Mouse (Mus musculus) liver, embryonic 11.5 days (tissue): ENCODE measurements at regions not wholly inside any gene's neighbourhood (a gene's known extent, or its start where the extent isn't known, plus 50 kb on each side); places are given as distances from the start of the nearest gene placed in this dataset.

Experiments used
- ATAC-seq: fragments of 200-750 bp; cut with Nextera tagmentation; replicated peaks from 2 replicates; pipeline ENCODE4 v1.8.0; 2017; ENCODE audit warnings: moderate number of reproducible peaks, mild to moderate bottlenecking, moderate TSS enrichment, moderate library complexity; ENCODE audit not compliant: low FRiP score
- DNase-seq: peaks from one replicate; pipeline ENCODE4 v3.0.0-alpha.2; 2017; ENCODE audit warnings: low spot score
- H3K27ac ChIP-seq: fragments of 300-500 bp; sonication (generic); 2 replicates; pipeline ENCODE4 v1.5.1; 2014; ENCODE audit warnings: mild to moderate bottlenecking, low read depth, low read length, control low read depth
- H3K27me3 ChIP-seq: fragments of 300-500 bp; sonication (generic); replicated peaks from 2 replicates; pipeline ENCODE4 v1.6.1; 2014; ENCODE audit warnings: low read length, mixed read lengths; ENCODE audit not compliant: control insufficient read depth, insufficient read depth
- H3K36me3 ChIP-seq: fragments of 300-500 bp; sonication (generic); 2 replicates; pipeline ENCODE4 v1.6.1; 2014; ENCODE audit warnings: mild to moderate bottlenecking, low read length, moderate library complexity, mixed read lengths; ENCODE audit not compliant: control insufficient read depth, insufficient read depth
- H3K4me1 ChIP-seq: fragments of 300-500 bp; sonication (generic); replicated peaks from 2 replicates; pipeline ENCODE4 v1.6.1; 2014; ENCODE audit warnings: low read length, mixed read lengths; ENCODE audit not compliant: control insufficient read depth, insufficient read depth
- H3K4me2 ChIP-seq: fragments of 300-500 bp; sonication (generic); 2 replicates; pipeline ENCODE4 v1.6.1; 2014; ENCODE audit warnings: mild to moderate bottlenecking, control low read depth, moderate library complexity
- H3K4me3 ChIP-seq: fragments of 300-500 bp; sonication (generic); 2 replicates; pipeline ENCODE4 v1.5.1; 2014; ENCODE audit warnings: low read depth, low read length, control low read depth
- H3K9ac ChIP-seq: fragments of 300-500 bp; sonication (generic); 2 replicates; pipeline ENCODE4 v1.6.1; 2014; ENCODE audit warnings: low read depth, low read length, control low read depth
- H3K9me3 ChIP-seq: fragments of 300-500 bp; sonication (generic); 2 replicates; pipeline ENCODE4 v1.6.1; 2016; ENCODE audit warnings: low read length, inconsistent platforms, mixed read lengths; ENCODE audit not compliant: control insufficient read depth
- WGBS: fragments of 180-500 bp; shearing (Covaris S2); extraction: QIAGEN DNeasy Blood & Tissue Kit; methylation state at CpG from one replicate; pipeline ENCODE4 v1.1.7; 2014; 5-methylcytosine and 5-hydroxymethylcytosine counted together

DNA sequence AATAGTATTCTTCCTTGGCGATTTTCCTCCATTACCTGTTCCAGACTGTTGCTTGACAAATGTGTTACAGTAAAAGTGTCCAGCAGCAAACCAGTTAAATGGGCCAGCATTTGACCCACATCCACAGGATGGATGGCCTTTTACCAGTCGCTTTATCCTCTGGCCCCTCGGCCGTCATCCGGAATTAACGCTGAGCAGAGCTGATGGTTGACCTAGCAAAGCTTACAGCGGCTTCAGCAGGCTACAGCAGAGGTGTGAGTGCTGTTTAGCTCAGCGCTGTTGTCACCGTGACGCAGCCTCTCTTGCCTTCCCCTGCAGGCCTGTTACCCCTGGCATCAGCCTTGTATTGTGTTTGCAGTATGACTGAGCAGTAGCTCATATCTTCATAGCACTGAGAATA, 159.8 kb upstream of the Eif4g2 start:
- ATAC-seq (no peak), DNase-seq (no peak)
- H3K9me3 ChIP-seq: no peaks in the 10 kb centered on the region
- no peaks in the 10 kb centered on the region for H3K36me3 ChIP-seq
- H3K9ac ChIP-seq: no peak overlapping the region
- H3K4me3 ChIP-seq: no peak overlapping the region
- no peak overlapping the region for H3K27ac ChIP-seq
- H3K4me2 ChIP-seq: no peak overlapping the region
- 64% methylated on average over 10 of the region's 10 CpGs for WGBS
- H3K27me3 ChIP-seq: no peaks in the 10 kb centered on the region
- no peaks in the 10 kb centered on the region for H3K4me1 ChIP-seq

DNA sequence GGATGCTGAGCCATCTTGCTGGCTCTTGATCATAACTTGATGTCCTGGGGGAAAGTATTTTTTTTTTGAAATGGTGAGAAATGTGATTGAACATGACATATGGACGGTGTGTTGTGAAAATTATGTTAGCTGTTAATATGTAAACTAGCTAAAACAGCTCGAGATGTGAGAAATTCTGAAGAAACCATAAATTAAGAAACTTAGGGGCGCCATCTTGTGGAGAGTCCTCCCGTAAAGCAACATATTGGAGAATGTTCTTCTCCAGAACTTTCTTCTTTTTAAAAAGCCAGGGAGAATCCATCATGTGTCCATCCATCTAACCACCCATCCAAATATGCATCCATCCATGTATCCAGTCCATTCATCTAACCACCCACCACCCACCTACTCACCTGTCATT, 158.7 kb upstream of the Eif4g2 start:
- no peak overlapping the region for H3K4me3 ChIP-seq
- no peaks in the 10 kb centered on the region for H3K9me3 ChIP-seq
- H3K4me2 ChIP-seq: no peak overlapping the region
- no peak overlapping the region for H3K27ac ChIP-seq
- no peaks in the 10 kb centered on the region for H3K36me3 ChIP-seq
- DNase-seq (no peak), ATAC-seq (no peak)
- 35% methylated on average over 4 of the region's 4 CpGs for WGBS
- no peak overlapping the region for H3K9ac ChIP-seq
- no peaks in the 10 kb centered on the region for H3K4me1 ChIP-seq
- H3K27me3 ChIP-seq: no peaks in the 10 kb centered on the region

GRCm38 (mm10) chr7:111240234-111240826, 157.5 kb upstream of the Eif4g2 start:
- Histone ChIP-seq H3K36me3 (no peaks in the 10 kb centered on the region), H3K4me3 (no peak overlapping the region), H3K4me1 (no peaks in the 10 kb centered on the region), H3K27me3 (no peaks in the 10 kb centered on the region), H3K27ac (no peak overlapping the region), H3K4me2 (no peak overlapping the region), H3K9me3 (no peaks in the 10 kb centered on the region), H3K9ac (no peak overlapping the region)
- ATAC-seq: no peak
- DNase-seq: no peak
- 83% methylated on average over 9 of the region's 9 CpGs for WGBS

DNA sequence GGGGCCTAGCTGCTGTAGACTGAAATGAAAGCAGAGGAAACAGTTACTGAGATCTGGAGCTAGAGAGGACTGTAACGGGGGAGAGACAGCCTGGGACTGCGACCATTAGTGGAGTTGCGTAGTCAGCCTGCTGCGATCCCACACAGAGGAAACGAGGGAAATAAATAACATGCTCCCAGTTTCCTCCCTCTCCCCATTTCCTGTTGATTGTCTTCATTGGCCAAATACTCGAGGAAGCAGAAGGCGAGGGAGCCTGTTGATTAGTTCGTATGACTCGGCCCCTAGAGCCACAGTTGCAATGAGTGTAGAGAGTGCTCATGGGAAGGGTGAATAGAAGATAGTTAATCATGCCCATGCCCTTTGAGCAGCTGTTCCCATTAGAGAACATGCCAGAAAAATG, 155.0 kb upstream of the Eif4g2 start:
- no peaks in the 10 kb centered on the region for H3K4me1 ChIP-seq
- WGBS: 43% methylated on average over 9 of the region's 9 CpGs
- DNase-seq (no peak), ATAC-seq (no peak)
- no peaks in the 10 kb centered on the region for H3K9me3 ChIP-seq
- H3K27ac ChIP-seq: no peak overlapping the region; the same call in 1 of the 2 replicates
- H3K27me3 ChIP-seq: no peaks in the 10 kb centered on the region
- H3K36me3 ChIP-seq: no peaks in the 10 kb centered on the region
- no peak overlapping the region for H3K4me3 ChIP-seq
- H3K4me2 ChIP-seq: no peak overlapping the region
- H3K9ac ChIP-seq: no peak overlapping the region

DNA sequence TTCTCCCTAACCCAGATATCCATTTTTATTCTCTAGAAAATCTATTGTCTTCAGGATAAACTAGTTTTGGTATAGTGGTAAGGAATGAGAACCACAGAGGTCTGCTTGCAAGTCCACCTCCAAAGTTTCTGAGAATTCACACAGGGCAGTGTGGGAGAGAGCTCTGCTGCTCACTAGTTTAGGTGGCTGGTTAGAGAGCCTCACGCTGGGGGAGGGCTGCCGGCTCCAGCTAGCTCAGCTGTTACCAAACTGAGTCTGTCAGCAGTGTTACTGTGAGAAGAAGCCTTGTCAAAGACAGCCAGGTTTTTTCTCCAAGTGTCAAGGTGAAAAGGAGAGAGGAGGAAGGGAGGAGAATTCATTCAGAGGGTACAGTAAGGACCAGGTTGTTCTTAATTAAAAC, 147.8 kb upstream of the Eif4g2 start:
- WGBS: 62% methylated on average over 2 of the region's 2 CpGs
- H3K9me3 ChIP-seq: no peaks in the 10 kb centered on the region
- no peak overlapping the region for H3K27ac ChIP-seq
- no peaks in the 10 kb centered on the region for H3K36me3 ChIP-seq
- no peak for DNase-seq
- no peaks in the 10 kb centered on the region for H3K27me3 ChIP-seq
- no peak overlapping the region for H3K9ac ChIP-seq
- ATAC-seq: no peak
- H3K4me1 ChIP-seq: no peaks in the 10 kb centered on the region
- H3K4me2 ChIP-seq: no peak overlapping the region
- H3K4me3 ChIP-seq: no peak overlapping the region

DNA sequence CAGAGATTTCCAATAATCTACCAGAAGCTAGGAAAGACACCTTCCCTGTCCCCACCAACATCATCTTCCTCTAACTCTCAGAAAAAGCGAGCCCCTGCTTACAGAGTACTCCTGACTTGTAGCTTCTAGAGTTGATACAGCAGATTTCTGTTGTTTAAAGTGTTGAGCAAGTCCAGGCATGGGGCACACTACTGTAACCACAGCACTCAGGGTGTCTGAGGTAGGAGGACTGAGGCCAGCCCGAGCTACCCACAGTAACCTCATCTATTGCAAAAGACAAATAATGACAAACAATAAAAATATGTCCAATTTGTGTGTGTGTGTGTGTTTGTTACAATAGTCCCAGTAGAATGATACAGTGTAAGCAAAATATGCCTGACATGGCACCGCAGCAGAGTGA, 144.3 kb upstream of the Eif4g2 start:
- Histone ChIP-seq H3K4me1 (no peaks in the 10 kb centered on the region), H3K4me3 (no peak overlapping the region), H3K9ac (no peak overlapping the region), H3K9me3 (no peaks in the 10 kb centered on the region), H3K4me2 (no peak overlapping the region), H3K27me3 (no peaks in the 10 kb centered on the region), H3K36me3 (no peaks in the 10 kb centered on the region), H3K27ac (no peak overlapping the region)
- no peak for DNase-seq
- no peak for ATAC-seq
- WGBS: 60% methylated on average over 3 of the region's 3 CpGs

GRCm38 (mm10) chr7:111226026-111226656, 143.3 kb upstream of the Eif4g2 start:
- Histone ChIP-seq H3K27me3 (no peaks in the 10 kb centered on the region), H3K4me2 (no peak overlapping the region), H3K4me1 (no peaks in the 10 kb centered on the region), H3K36me3 (no peaks in the 10 kb centered on the region), H3K4me3 (no peak overlapping the region), H3K9ac (no peak overlapping the region), H3K27ac (no peak overlapping the region), H3K9me3 (no peaks in the 10 kb centered on the region)
- DNase-seq: no peak
- ATAC-seq: no peak
- 47% methylated on average over 1 of the region's 1 CpGs for WGBS

DNA sequence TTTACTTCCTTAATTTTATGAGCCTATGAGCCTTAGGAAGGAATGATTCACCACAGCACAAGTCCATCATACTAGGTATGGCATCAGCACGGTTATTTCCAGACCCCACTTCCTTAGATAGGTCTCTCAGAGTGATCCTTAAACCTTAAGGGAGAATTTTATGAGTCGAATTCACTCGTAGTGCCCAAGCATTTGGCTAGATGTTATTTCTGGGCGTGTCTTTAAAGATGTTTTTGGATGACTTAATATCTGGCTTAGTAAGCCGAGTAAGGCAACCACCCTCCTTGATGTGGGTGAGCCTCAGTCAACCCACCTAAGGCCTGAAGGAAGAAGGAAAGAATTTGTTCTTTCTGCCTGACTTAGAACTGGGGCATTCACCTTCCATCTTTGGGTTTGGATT, 132.8 kb upstream of the Eif4g2 start:
- H3K4me2 ChIP-seq: no peak overlapping the region
- no peak overlapping the region for H3K9ac ChIP-seq
- no peak overlapping the region for H3K27ac ChIP-seq
- H3K4me1 ChIP-seq: no peaks in the 10 kb centered on the region
- ATAC-seq: no peak
- H3K36me3 ChIP-seq: no peaks in the 10 kb centered on the region
- H3K4me3 ChIP-seq: no peak overlapping the region
- H3K27me3 ChIP-seq: no peaks in the 10 kb centered on the region
- no peak for DNase-seq
- H3K9me3 ChIP-seq: peaks cover 2% of the 10 kb centered on the region; the same call in 1 of the 2 replicates
- WGBS: 73% methylated on average over 5 of the region's 5 CpGs

GRCm38 (mm10) chr7:111214226-111214906, 131.5 kb upstream of the Eif4g2 start:
- Histone ChIP-seq H3K4me3 (no peak overlapping the region), H3K36me3 (no peaks in the 10 kb centered on the region), H3K9ac (no peak overlapping the region), H3K27me3 (no peaks in the 10 kb centered on the region), H3K9me3 (peaks cover under 1% of the 10 kb centered on the region; the same call in 1 of the 2 replicates), H3K27ac (no peak overlapping the region), H3K4me1 (no peaks in the 10 kb centered on the region), H3K4me2 (no peak overlapping the region)
- DNase-seq (no peak), ATAC-seq (no peak)
- 90% methylated on average over 6 of the region's 6 CpGs for WGBS
